Mouse (Mus musculus) megakaryocyte progenitor cell, adult 5-6 weeks (primary cell): ENCODE measurements around the gene Hapln4. TPM values are rescaled to one million over a fixed set of nuclear protein-coding genes. Genes with fewer than 3 reads are reported as not detected.

Source experiments
- ATAC-seq: replicated peaks from 2 replicates; pipeline ENCODE4 v1.8.0; 2016; ENCODE audit warnings: mild to moderate bottlenecking, moderate TSS enrichment, inconsistent platforms; ENCODE audit not compliant: poor library complexity
- total RNA-seq, 2 experiments: library from RNA; stranded (forward) in 1 of 2; stranded (reverse) in 1 of 2; fragments of 157-497, 149-512 nt in 1 of 2; fragments of 200-1000 nt in 1 of 2; gene quantifications; 2 replicates each; pipeline versions ENCODE4 v1.2.3 to v1.2.4; 2015 to 2017

Hapln4 gene
- total RNA-seq, 2 experiments from 2014 or later, result not detected

DNA sequence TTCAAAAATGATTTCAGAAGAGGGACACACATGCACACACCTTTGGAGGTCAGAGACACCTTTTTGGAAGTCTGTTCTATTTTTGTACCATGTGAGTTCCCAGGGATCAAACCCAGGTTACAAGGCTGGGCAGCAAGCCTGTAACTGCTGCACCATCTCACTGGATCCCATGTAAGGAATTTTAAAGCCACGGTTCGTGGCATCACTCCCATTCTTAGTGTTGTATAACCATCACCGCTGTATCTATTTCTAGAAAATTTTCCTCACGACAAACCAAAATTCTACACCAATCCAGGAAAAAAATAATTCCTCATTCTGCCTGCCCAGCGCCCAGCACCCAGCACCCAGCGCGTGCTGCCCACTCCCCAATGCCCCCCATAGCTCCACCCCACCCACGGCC lies 16.0 kb downstream of the Hapln4 start:
- no peak for ATAC-seq

DNA sequence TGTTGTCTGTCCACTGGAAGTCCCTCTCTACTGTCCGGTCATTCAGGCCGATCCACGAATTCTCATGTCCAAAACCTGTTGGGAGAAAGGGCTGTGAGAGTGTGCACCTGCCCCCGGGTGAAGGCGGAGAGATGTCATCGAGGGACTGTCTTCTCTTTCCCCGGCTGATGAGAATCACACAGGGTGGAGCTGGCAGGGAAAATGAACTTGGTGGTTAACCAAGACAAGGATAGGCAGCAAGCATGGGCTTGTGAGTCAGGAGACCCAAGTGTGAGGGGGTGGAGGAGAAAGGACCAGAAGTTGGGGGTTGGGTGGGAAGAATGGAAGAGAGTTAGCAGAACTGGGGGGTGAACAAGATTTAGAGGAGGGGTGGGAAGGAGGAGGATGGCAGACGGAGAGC lies 17.0 kb downstream of the Hapln4 start:
- ATAC-seq, result no peak

DNA sequence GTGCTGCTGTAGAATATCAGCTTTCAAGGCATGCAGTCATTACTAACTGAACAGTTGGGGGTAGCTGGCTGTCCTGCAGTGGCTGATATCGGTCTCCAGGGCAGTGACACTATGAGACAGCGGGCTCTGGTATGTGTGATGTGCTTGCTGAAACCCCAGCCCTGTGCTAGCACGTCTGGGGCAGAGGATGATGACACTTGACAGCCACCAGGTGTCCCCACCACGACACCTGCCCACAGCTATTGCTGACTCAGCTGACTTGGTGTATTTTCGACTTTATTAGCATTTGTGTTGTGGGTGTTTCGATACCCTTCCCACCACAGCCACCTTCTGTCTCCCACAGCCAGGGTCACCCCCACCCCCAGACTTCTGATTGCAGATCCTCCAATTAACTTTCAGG lies 21.2 kb downstream of the Hapln4 start:
- ATAC-seq, result peak; percentile 97

DNA sequence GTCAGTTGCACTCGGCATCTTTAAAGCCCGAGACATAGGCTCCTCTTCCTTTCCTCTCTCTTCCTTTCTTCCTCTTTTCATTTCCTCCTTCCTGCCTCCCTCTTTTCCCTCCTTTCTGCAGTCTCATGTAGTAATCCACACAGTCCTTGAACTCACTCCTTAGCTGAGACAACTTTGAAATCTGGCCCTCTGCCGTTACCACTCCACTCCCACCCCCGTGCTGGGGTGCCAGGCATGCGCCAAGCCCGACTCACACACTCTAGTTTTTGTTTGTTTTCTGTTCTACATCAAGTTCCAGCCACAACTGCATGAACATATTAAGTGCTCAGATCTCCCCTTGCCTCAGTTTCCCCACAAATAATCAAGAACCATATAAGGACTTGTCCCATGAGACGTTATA lies 21.7 kb downstream of the Hapln4 start:
- ATAC-seq, result no peak

DNA sequence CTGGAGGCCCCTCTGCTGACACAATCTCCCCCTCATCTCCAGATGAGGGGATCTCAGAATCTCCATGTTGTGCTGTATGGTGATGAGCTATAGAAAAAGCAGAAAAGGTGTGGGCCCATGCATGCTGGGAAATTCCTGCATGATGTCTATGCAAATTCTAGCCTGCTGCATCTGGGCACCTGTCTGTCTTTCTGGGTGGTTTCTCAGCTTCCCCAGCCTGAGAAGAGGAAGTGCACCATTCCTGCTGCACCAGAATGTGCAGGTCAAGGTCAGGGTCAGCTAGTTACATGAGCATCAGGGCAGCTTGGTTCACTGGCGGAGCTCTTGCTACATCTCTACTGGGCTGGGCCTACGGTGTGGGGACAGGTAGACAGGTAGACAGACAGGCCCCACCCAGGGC lies 27.2 kb downstream of the Hapln4 start:
- ATAC-seq, result no peak

DNA sequence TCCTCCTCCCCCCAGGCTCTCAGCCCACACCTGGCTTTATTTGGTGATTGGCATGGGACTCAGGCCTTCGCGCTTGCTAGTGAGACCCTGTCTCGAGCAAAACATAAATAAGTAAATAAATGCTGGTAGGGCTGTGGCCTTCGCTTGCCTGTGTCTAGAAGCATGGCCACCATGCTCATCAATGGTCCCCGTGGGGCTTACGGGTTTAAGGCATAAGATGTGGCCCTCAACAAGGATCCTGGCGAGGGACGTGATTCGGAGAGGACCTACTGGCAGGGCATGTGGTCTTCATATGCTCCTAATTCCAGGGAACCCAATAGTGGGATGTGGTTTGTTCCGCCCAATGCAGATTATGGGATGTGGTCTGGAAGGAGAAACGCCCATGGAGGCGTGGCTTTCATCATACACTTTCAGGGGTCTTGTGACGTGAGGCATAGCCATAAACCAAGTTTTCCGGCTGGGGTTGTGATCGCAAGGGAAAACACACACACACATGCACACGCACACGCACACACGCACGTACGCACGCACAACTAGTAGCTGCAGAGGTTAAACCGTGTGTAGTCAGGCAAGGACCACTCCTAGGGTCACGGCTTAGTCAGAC lies 28.0 kb downstream of the Hapln4 start:
- ATAC-seq, result no peak

DNA sequence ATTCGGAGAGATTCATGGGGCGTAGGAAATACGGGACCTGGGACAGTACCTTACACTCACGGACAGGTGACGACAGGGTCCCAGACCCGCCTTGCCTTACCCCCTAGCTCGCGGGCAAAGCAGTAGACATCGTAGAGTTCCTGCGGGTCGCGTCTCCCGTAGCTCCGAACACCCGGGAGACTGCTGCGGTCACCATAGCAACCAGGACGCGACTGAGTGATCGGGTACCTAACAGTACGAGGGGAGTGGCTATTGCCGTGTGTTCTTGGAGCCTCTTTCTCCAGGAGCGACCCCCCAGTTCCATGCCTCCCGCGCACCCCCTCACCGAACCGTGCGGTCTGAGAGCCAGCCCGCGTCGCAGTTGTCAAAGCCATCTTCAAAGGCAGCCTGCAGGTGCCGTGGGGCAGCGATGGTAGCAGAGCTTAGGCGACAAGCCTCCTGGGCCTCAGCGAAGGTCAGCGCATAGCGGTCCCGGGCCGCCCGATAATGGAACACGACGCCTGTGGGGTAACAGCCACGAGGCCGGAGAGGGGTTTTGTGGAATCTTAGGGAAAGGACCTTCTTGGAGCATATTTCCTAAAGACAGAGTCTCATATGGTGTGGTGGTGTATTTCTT lies 29.3 kb downstream of the Hapln4 start:
- no peak for ATAC-seq

DNA sequence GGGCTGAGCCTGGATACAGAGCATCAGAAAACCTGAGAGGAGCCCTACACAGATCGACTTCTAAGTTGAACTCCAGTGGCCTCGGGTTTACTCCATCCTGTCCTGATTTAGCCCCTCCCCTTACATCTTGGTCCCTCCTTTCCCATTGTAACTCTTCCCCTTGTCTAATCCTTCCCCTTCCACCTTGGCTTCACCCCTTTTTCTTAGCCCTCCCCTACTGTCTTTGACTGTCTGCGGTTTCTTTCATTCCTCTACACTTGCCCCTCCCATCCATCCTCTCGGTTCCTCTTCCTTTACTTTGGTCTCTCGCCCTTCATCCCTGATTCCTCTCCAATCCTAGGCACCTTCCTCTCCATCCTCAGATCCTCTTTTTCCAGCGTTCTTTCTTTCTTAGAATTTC lies 31.2 kb downstream of the Hapln4 start:
- ATAC-seq, result peak; percentile 53

DNA sequence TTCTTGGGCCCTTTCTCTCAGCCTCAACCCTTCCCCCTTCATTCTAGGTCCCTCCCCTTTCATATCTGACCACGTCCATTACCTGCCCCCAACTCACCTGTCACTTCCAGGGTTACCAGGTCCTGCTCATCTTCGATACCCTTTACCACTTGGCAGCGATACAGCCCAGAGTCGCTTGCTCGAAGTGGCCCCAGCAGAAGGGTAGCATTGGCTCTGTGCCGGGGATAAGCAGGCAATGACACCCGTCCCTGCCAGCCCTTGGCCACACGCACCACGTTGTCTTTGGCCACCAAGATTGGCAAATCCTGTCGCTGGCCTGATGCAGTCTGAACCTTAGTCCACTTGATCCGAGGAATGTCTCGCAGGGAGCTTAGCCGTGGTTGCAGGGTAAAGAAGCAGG lies 31.6 kb downstream of the Hapln4 start:
- ATAC-seq, result no peak

DNA sequence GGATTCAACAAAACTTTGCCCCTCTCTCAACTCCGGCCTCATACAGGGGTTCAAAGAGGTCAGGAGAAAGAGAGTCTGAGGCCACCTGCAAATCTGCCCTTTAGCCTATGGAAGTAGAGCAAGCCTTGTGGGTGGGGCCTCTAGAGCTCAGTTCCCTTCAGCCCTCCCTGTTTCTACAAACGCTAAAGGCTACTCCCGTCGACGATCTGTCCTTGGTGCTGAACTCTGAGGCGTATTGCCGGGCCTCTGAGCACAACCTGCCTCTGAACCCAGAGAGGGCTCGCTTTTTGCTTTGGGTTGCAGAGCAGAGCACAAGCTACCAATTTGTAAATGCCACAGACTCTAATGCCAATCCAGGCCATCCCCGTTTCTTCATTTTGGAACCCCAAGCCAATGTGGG lies 34.4 kb downstream of the Hapln4 start:
- ATAC-seq, result peak; percentile 87

DNA sequence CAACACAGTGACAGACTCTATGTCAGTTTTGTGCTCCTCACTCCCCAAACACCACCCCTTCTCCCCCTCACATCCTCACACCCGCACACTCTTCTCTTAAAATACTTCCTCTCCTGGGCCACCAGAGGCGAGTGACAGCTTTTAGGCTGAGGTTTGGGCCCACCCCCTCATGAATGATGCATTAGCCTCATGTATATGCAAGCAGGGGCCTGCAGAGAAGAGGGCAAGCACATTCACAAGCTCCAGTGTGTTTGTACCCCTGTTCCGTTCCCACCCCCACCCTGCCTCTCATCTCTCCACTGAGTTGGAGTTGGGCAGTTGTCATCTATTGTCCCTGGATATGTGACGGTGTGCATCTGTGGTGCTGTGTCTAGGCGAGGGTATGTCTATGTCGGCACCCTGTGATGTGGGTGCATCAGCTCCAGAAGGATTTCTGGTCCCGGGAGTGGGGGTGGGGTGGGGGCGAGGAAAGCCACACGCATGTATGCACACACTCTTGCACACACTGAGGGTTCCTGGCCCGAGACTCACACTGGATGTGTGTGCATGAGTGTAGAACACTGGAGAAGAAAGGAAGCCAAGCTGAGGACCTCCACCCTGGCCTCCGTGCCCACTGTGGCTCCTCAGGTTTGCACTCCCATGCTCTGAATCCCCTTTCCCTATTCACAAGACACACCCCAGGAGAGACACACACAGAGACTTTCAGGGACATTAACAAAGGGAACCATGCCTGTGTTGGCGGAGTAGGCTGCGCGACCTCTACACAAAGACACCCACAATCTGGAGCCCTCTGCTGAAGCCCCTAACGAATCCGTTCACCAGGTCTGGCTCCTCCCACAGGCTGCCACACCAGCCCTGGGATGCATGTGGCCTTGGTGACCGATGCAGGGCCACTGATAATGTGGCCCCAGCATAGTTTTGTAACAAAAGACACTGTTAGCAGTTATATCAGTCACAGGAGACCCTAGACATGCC lies 35.8 kb downstream of the Hapln4 start:
- ATAC-seq, result no peak

DNA sequence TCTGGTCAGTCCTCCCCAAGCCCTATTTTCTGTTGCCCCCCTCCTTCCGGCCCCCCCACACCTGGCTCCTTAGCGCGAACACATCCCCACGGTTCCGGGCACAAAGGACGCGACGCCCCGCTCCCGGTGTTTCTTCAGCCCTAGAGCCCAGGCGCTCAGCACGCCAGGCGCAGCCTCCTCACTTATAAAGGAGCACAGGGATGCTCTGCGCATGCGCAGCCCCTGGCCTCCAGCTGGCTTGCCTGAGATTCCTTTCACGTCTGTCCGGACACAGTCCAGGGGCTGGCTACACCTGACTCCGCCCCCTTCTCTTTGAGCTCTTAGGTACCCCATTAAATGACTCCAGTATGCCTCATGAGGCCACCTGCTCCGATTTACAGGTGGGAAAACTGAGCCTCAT lies 37.4 kb downstream of the Hapln4 start, which contains the start of gene Ncan:
Gene Ncan (minus strand): TSS at position 207 of the 400 bp plus-strand sequence.
- ATAC-seq, result no peak

DNA sequence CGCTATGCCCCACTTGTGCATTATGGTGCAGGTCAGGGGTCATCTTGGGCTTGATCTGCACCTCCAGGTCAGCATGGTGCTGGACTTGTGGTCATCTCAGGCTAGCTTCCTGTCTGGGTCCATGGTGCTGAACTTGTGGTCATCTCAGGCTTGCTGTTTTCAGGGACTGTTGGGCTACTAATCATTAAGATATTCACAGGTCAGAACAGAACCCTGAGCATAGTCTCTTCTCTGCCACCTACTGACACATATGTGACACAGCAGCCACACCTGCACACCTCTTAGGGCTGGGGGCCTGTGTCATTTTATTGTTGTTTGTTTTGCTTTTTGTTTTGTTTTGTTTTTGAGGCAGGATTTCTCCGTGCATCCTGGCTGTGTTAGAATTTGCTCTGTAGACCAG lies 39.6 kb downstream of the Hapln4 start:
- ATAC-seq, result peak; percentile 66

DNA sequence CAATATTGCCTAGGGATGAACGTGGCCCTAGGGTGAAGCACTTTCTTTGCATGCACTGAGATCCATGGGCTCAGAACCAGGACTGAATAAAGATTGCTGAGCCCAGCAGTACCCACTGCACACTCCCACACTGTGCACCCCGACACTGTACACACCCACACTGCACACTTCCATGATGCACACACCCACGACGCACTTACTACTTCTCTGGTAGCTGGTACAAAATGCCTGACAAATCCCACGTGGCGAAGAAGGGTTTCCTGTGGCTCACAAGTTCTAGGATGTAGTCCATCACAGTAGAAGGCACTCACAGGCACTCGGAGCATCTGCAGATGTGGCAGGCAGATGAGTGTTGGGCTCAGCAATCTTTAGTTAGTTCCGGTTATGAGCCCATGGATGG lies 41.7 kb downstream of the Hapln4 start:
- no peak for ATAC-seq

DNA sequence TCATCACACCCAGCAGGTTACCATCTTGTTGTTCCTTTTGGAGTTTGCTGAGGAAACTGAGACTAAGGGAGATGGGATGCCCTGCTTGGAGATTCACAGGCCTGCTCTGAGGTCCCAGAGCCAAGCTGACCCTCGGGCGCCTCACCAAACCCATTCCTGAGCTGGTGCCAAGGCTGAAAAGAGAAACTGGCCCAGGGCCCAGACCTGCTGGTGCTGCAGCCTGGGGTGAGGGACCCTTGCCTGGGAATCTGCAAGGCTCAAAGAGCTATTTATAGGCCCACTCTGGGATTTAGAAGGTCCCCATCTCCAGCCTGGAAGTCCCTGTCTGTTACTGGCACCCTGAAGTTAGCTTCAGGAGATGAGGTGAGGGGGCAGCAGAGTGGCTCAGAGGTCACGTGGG lies 45.2 kb downstream of the Hapln4 start:
- no peak for ATAC-seq

DNA sequence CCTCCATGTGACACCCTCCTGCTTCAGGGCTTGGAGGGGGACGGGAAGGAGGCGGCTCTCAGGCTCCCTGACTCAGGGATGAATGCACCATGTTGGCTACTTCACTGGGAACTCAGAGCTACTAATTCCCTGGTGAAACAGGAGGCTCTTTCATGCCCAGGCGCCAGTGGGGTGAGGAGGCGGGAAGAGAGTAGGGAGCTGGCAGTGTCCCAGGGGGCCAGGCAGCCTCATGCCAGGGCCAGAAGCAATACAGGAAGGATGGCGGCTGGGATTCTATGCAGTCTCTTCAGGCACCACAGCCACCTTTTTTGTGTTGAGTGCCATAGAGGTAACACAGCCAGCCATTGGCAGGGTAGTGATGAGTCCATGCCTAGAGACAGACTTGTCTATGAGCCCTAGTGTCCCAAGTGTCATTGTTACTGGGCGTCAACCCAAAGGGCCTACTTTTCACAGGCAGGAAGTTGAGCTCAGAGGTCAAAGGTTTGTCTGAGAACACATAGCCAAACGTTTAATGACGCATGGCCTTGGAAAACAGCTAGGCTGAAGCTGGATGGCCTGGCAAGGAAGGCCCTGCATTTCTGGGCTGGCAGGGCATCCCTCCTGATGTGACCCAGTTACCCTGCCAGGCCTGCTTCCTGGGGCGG lies 46.2 kb downstream of the Hapln4 start:
- no peak for ATAC-seq

DNA sequence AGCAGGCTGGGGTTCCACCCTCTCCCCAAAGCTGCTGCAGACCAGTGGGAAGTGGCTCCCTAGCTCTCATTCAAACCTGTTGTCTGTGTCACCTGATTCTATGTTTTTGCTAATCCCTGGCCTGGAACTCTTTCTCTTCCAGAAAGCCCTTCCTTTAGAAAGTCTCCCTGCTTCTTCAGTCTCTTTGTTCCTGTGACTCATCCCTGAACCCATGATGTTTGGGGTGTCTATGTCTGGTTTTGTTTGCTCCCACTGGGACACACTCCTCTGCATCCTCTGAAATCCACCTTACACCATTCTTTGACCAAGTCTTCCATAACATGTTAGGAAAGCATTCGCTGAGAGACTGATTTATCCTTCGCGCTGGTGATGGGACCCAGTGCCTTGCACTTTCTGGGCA lies 46.8 kb downstream of the Hapln4 start:
- ATAC-seq, result no peak

DNA sequence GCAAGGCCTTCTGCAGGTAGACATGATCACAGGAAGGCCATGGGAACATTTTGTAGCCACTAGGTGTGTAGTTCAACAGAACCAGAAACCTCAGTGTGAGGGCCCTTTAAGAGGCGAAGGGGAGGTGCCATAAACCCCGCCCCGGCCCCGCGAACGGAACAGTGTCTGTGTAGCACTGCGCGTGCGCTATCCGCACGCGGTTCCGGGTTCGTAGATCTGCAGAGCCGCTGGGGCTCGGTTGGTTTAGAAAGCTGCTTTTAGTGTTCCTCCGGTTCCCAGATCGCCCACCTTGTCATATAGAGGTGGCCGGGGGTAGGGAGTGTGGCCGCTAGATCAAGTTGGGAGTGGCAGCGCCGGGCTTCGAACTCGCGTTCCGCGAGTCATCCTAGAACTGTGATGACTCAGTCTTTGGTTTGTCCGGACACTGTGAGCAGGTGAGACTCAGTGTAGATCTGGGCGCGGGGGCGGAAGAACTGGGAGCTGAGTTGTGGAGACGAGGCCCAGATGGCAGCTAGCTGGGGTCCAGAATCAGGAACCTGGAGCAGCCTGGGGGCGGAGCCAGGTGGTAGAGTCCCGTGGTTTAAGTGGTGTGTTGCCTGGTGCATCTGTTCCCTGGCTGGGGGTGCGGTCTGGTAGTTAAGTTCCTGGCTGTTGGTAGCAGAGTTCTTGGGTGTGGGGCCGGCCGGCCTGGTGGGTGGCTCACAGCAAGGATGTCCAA lies 48.1 kb downstream of the Hapln4 start, which contains the start of gene Nr2c2ap:
Gene Nr2c2ap (plus strand): TSS at position 168 of the 718 bp plus-strand sequence.
- ATAC-seq, result peak; percentile 91

DNA sequence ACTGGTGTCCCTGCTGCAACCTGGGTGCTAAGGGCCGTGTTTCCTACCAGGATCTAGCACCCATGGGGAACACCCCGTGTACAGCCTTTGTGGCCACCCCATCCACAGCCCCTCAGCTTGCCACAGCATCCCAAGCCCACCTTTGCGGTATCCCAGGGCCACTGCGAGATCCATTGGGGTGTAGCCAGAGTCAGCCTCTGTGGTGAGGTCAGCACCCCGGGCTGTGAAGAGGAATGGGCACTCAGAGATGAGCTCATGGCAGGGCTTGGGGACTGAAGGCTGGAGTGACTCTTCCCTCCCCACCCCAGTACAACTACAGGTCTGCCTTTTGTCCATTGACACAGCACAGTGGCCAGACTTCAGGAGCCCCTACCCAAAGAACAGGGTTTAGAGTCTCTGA lies 50.8 kb downstream of the Hapln4 start:
- ATAC-seq, result no peak

DNA sequence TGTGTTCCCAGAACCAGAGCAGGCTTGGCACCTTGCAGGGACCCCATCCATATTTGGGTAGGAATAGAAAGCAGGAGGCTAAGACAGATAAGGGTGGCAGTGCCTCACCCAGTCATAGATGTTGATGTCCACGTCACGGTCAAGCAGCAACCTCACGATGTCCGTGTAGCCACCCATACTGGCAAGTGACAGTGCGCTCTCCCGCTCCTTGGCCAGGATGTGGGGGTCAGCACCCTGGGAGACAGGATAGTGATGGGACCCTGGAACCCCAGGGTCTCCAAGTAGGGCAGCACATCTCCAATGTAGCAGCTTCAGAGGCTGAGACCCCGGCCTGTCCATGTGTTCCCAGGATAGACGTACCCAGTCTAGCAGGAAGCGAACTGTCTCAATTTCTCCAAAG lies 51.7 kb downstream of the Hapln4 start:
- ATAC-seq, result no peak

DNA sequence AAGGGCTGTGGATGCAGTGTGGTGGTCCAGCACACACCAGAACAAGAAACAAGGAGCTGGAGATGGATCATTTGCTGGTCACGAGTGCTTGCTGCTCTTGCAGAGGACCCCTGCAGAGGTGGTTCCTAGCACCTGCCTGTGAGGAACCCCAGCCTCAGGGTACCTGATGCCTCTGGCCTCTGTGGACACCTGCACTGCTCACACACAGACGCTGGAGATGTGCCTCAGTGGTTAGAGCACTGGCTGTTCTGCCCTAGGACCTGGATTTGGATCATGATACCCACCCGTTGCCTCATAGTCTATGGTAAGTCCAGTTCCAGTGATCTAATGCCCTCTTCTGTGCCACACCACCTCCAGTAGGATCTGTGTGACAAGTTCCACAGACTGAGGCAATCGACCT lies 53.3 kb downstream of the Hapln4 start:
- no peak for ATAC-seq
